Mouse (Mus musculus): ENCODE measurements around the gene Slc4a1. TPM values are rescaled to one million over a fixed set of nuclear protein-coding genes. Genes with fewer than 3 reads are reported as not detected.

Gene Slc4a1
- polyA plus RNA-seq, 1 experiment = not detected

GRCm38 (mm10) chr11:102368347-102368746 lies 2.3 kb upstream of the Slc4a1 start:
- Histone ChIP-seq H3K27ac (ENCODE audit: insufficient read depth, low read length) (no peak overlapping the region), H3K4me1 (ENCODE audit: control insufficient read depth, insufficient read depth, low read length) (no peaks in the 10 kb centered on the region), H3K4me3 (ENCODE audit: insufficient read depth, low read length) (no peak overlapping the region)
- TF ChIP-seq POLR2A (IDR thresholded peaks at IDR 0.05; ENCODE audit: low read depth, low read length) (no peak), CTCF (IDR thresholded peaks at IDR 0.05; ENCODE audit: borderline replicate concordance, insufficient read depth, low read length) (no peak)

GRCm38 (mm10) chr11:102367504-102368280 lies 1.7 kb upstream of the Slc4a1 start:
- Histone ChIP-seq H3K27ac (ENCODE audit: insufficient read depth, low read length) (no peak overlapping the region), H3K4me1 (ENCODE audit: control insufficient read depth, insufficient read depth, low read length) (no peaks in the 10 kb centered on the region), H3K4me3 (ENCODE audit: insufficient read depth, low read length) (no peak overlapping the region)
- TF ChIP-seq CTCF (IDR thresholded peaks at IDR 0.05; ENCODE audit: borderline replicate concordance, insufficient read depth, low read length) (no peak), POLR2A (IDR thresholded peaks at IDR 0.05; ENCODE audit: low read depth, low read length) (no peak)

GRCm38 (mm10) chr11:102365699-102366098 lies 304 bp downstream of the Slc4a1 start:
- Histone ChIP-seq H3K4me1 (ENCODE audit: control insufficient read depth, insufficient read depth, low read length) (no peaks in the 10 kb centered on the region), H3K27ac (ENCODE audit: insufficient read depth, low read length) (no peak overlapping the region), H3K4me3 (ENCODE audit: insufficient read depth, low read length) (no peak overlapping the region)
- no peak for TF ChIP-seq POLR2A (IDR thresholded peaks at IDR 0.05; ENCODE audit: low read depth, low read length)
- no peak for TF ChIP-seq CTCF (IDR thresholded peaks at IDR 0.05; ENCODE audit: borderline replicate concordance, insufficient read depth, low read length)

GRCm38 (mm10) chr11:102364570-102365371 lies 1.2 kb downstream of the Slc4a1 start:
- TF ChIP-seq POLR2A (IDR thresholded peaks at IDR 0.05; ENCODE audit: low read depth, low read length) = no peak
- no peak overlapping the region for H3K27ac ChIP-seq (ENCODE audit: insufficient read depth, low read length)
- H3K4me3 ChIP-seq (ENCODE audit: insufficient read depth, low read length) = no peak overlapping the region
- no peaks in the 10 kb centered on the region for H3K4me1 ChIP-seq (ENCODE audit: control insufficient read depth, insufficient read depth, low read length)

GRCm38 (mm10) chr11:102363623-102364022 lies 2.4 kb downstream of the Slc4a1 start:
- H3K27ac ChIP-seq (ENCODE audit: insufficient read depth, low read length) = no peak overlapping the region
- TF ChIP-seq CTCF (IDR thresholded peaks at IDR 0.05; ENCODE audit: borderline replicate concordance, insufficient read depth, low read length) (no peak), POLR2A (IDR thresholded peaks at IDR 0.05; ENCODE audit: low read depth, low read length) (no peak)
- H3K4me1 ChIP-seq (ENCODE audit: control insufficient read depth, insufficient read depth, low read length) = no peaks in the 10 kb centered on the region
- H3K4me3 ChIP-seq (ENCODE audit: insufficient read depth, low read length) = no peak overlapping the region

GRCm38 (mm10) chr11:102361776-102362495 lies 4.1 kb downstream of the Slc4a1 start:
- TF ChIP-seq CTCF (IDR thresholded peaks at IDR 0.05; ENCODE audit: borderline replicate concordance, insufficient read depth, low read length) (no peak), POLR2A (IDR thresholded peaks at IDR 0.05; ENCODE audit: low read depth, low read length) (no peak)
- Histone ChIP-seq H3K27ac (ENCODE audit: insufficient read depth, low read length) (no peak overlapping the region), H3K4me1 (ENCODE audit: control insufficient read depth, insufficient read depth, low read length) (no peaks in the 10 kb centered on the region), H3K4me3 (ENCODE audit: insufficient read depth, low read length) (no peak overlapping the region)

- Histone ChIP-seq H3K4me1 (ENCODE audit: control insufficient read depth, insufficient read depth, low read length) (no peaks in the 10 kb centered on the region), H3K27ac (ENCODE audit: insufficient read depth, low read length) (no peak overlapping the region), H3K4me3 (ENCODE audit: insufficient read depth, low read length) (no peak overlapping the region)
- TF ChIP-seq CTCF (IDR thresholded peaks at IDR 0.05; ENCODE audit: borderline replicate concordance, insufficient read depth, low read length) (no peak), POLR2A (IDR thresholded peaks at IDR 0.05; ENCODE audit: low read depth, low read length) (no peak)
These were observed 7.6 kb downstream of the Slc4a1 start for GRCm38 (mm10) chr11:102358365-102358764.

- TF ChIP-seq CTCF (IDR thresholded peaks at IDR 0.05; ENCODE audit: borderline replicate concordance, insufficient read depth, low read length) (no peak), POLR2A (IDR thresholded peaks at IDR 0.05; ENCODE audit: low read depth, low read length) (no peak)
- Histone ChIP-seq H3K4me1 (ENCODE audit: control insufficient read depth, insufficient read depth, low read length) (no peaks in the 10 kb centered on the region), H3K27ac (ENCODE audit: insufficient read depth, low read length) (no peak overlapping the region), H3K4me3 (ENCODE audit: insufficient read depth, low read length) (no peak overlapping the region)
These were observed 9.2 kb downstream of the Slc4a1 start for GRCm38 (mm10) chr11:102356636-102357350.

GRCm38 (mm10) chr11:102356190-102356589 lies 9.8 kb downstream of the Slc4a1 start:
- Histone ChIP-seq H3K4me1 (ENCODE audit: control insufficient read depth, insufficient read depth, low read length) (no peaks in the 10 kb centered on the region), H3K4me3 (ENCODE audit: insufficient read depth, low read length) (no peak overlapping the region), H3K27ac (ENCODE audit: insufficient read depth, low read length) (no peak overlapping the region)
- no peak for TF ChIP-seq POLR2A (IDR thresholded peaks at IDR 0.05; ENCODE audit: low read depth, low read length)
- TF ChIP-seq CTCF (IDR thresholded peaks at IDR 0.05; ENCODE audit: borderline replicate concordance, insufficient read depth, low read length) = no peak

Measured in embryonic fibroblast, embryonic 13.5 days (primary cell).